Mouse (Mus musculus) CH12.LX (cell line): ENCODE data around the gene Syt3. TPM values are rescaled to one million over a fixed set of nuclear protein-coding genes. Genes with fewer than 3 reads are reported as not detected.

Experiments
- DNase-seq: peaks from one replicate; pipeline ENCODE4 v3.0.0-alpha.2; 2013; ENCODE audit errors: extremely low read depth
- H3K27ac ChIP-seq: 2 replicates; pipeline ENCODE4 v1.5.1; 2012; ENCODE audit warnings: low read depth, mild to moderate bottlenecking, control low read depth, moderate library complexity; ENCODE audit not compliant: insufficient read depth
- H3K27me3 ChIP-seq: replicated peaks from 2 replicates; pipeline ENCODE3; 2012; ENCODE audit warnings: inconsistent platforms
- H3K36me3 ChIP-seq, 2 experiments: replicated peaks in 1 of 2; 2 replicates each; pipeline versions ENCODE3 to v1.6.1; 2012; ENCODE audit warnings: inconsistent platforms in 1 of 2, low read length in 1 of 2, mild to moderate bottlenecking in 1 of 2, mixed read lengths in 1 of 2, moderate library complexity in 1 of 2; ENCODE audit not compliant: control insufficient read depth in 1 of 2, insufficient read depth in 1 of 2
- H3K4me1 ChIP-seq, 2 experiments: 2 replicates each; pipeline ENCODE4 v1.6.1; 2012; ENCODE audit warnings: inconsistent platforms in 1 of 2, moderate library complexity in 1 of 2; ENCODE audit not compliant: insufficient read depth in 2 of 2, control insufficient read depth in 1 of 2
- H3K4me2 ChIP-seq: 2 replicates; pipeline ENCODE4 v1.6.1; 2012; ENCODE audit warnings: low read depth, mild to moderate bottlenecking, control low read depth; ENCODE audit not compliant: poor library complexity, insufficient read depth, severe bottlenecking
- H3K4me3 ChIP-seq, 3 experiments: fragments of 150-350 bp in 1 of 3; sonication (generic) in 1 of 3; replicated peaks in 1 of 3; 2 replicates each; pipeline versions ENCODE3 to v1.5.1; 2011 to 2012; ENCODE audit warnings: low read depth in 2 of 3, low read length in 2 of 3, mild to moderate bottlenecking in 2 of 3, moderate library complexity in 2 of 3, control low read depth in 1 of 3, improper control_type of control experiment in 1 of 3, inconsistent platforms in 1 of 3, mixed read lengths in 1 of 3; ENCODE audit not compliant: poor library complexity in 1 of 3
- H3K79me2 ChIP-seq: replicated peaks from 2 replicates; pipeline ENCODE4 v1.6.1; 2012; ENCODE audit warnings: mild to moderate bottlenecking, moderate library complexity; ENCODE audit not compliant: control insufficient read depth, poor library complexity, insufficient read depth, severe bottlenecking; ENCODE audit errors: extremely low read depth
- H3K9ac ChIP-seq: 2 replicates; pipeline ENCODE4 v1.6.1; 2012; ENCODE audit warnings: low read depth, mild to moderate bottlenecking, control low read depth, moderate library complexity; ENCODE audit not compliant: insufficient read depth
- H3K9me3 ChIP-seq: replicated peaks from 2 replicates; pipeline ENCODE3; 2012; ENCODE audit warnings: low read length, inconsistent platforms, mixed read lengths
- CHD1 ChIP-seq: IDR thresholded peaks from 2 replicates; pipeline ENCODE4 v1.6.1; 2012; ENCODE audit warnings: low read depth, low read length, improper control_type of control experiment, inconsistent platforms
- CHD2 ChIP-seq: IDR thresholded peaks from 2 replicates; pipeline ENCODE4 v1.6.1; 2011; ENCODE audit warnings: low read length, improper control_type of control experiment
- CTCF ChIP-seq, 2 experiments: IDR thresholded peaks in 1 of 2; conservative IDR thresholded peaks in 1 of 2; 2 replicates each; pipeline ENCODE4 v1.5.1; 2011 to 2012; ENCODE audit warnings: low read depth in 2 of 2, low read length in 2 of 2, improper control_type of control experiment in 1 of 2, inconsistent platforms in 1 of 2, mild to moderate bottlenecking in 1 of 2, moderate library complexity in 1 of 2
- E2F4 ChIP-seq: IDR thresholded peaks from 2 replicates; pipeline ENCODE4 v1.6.1; 2011; ENCODE audit warnings: low read depth, low read length, improper control_type of control experiment; ENCODE audit not compliant: insufficient replicate concordance
- ELF1 ChIP-seq: IDR thresholded peaks from 2 replicates; pipeline ENCODE4 v1.6.1; 2014; ENCODE audit warnings: low read depth, mild to moderate bottlenecking, inconsistent platforms, low read length, improper control_type of control experiment
- EP300 ChIP-seq: IDR thresholded peaks from 2 replicates; pipeline ENCODE4 v1.6.1; 2011; ENCODE audit warnings: low read length, improper control_type of control experiment
- GABPA ChIP-seq: IDR thresholded peaks from 2 replicates; pipeline ENCODE4 v1.6.1; 2012; ENCODE audit warnings: low read depth, low read length, improper control_type of control experiment, inconsistent platforms; ENCODE audit not compliant: insufficient replicate concordance
- IRF4 ChIP-seq: IDR thresholded peaks from 2 replicates; pipeline ENCODE4 v1.6.1; 2014; ENCODE audit warnings: low read depth, mild to moderate bottlenecking, inconsistent platforms, low read length, improper control_type of control experiment
- JUN ChIP-seq: IDR thresholded peaks from 2 replicates; pipeline ENCODE4 v1.6.1; 2011; ENCODE audit warnings: low read depth, mild to moderate bottlenecking, low read length, improper control_type of control experiment, moderate library complexity; ENCODE audit not compliant: insufficient read depth
- KAT2A ChIP-seq: IDR thresholded peaks from 2 replicates; pipeline ENCODE4 v1.6.1; 2012; ENCODE audit warnings: low read length, improper control_type of control experiment, inconsistent platforms; ENCODE audit not compliant: insufficient replicate concordance
- MAFK ChIP-seq: IDR thresholded peaks from 2 replicates; pipeline ENCODE4 v1.6.1; 2011; ENCODE audit warnings: low read length, improper control_type of control experiment; ENCODE audit not compliant: insufficient replicate concordance
- MAX ChIP-seq: IDR thresholded peaks from 2 replicates; pipeline ENCODE4 v1.6.1; 2011; ENCODE audit warnings: low read length, improper control_type of control experiment
- MAZ ChIP-seq: IDR thresholded peaks from 2 replicates; pipeline ENCODE4 v1.6.1; 2012; ENCODE audit warnings: low read depth, mild to moderate bottlenecking, inconsistent platforms, low read length, improper control_type of control experiment, moderate library complexity
- MEF2A ChIP-seq: IDR thresholded peaks from 2 replicates; pipeline ENCODE4 v1.6.1; 2014; ENCODE audit warnings: low read depth, mild to moderate bottlenecking, inconsistent platforms, low read length, improper control_type of control experiment, borderline replicate concordance
- MXI1 ChIP-seq: IDR thresholded peaks from 2 replicates; pipeline ENCODE4 v1.6.1; 2011; ENCODE audit warnings: mild to moderate bottlenecking, low read depth, low read length, improper control_type of control experiment
- POLR2A ChIP-seq: IDR thresholded peaks from 2 replicates; pipeline ENCODE4 v1.6.1; 2011; ENCODE audit warnings: low read depth, mild to moderate bottlenecking, improper control_type of control experiment, low read length
- SIN3A ChIP-seq: IDR thresholded peaks from 2 replicates; pipeline ENCODE4 v1.6.1; 2012; ENCODE audit warnings: low read length, improper control_type of control experiment, inconsistent platforms
- TBP ChIP-seq: conservative IDR thresholded peaks from 2 replicates; pipeline ENCODE4 v1.6.1; 2011; ENCODE audit warnings: low read depth, low read length, improper control_type of control experiment
- UBTF ChIP-seq: IDR thresholded peaks from 2 replicates; pipeline ENCODE4 v1.6.1; 2012; ENCODE audit warnings: low read depth, mild to moderate bottlenecking, inconsistent platforms, low read length, improper control_type of control experiment, moderate library complexity
- ZC3H11A ChIP-seq: IDR thresholded peaks from 2 replicates; pipeline ENCODE4 v1.6.1; 2012; ENCODE audit warnings: low read depth, mild to moderate bottlenecking, inconsistent platforms, low read length, improper control_type of control experiment
- ZMIZ1 ChIP-seq: IDR thresholded peaks from 2 replicates; pipeline ENCODE4 v1.6.1; 2012; ENCODE audit warnings: low read depth, mild to moderate bottlenecking, inconsistent platforms, low read length, improper control_type of control experiment
- dilution Hi-C: fragments of 300-500 bp; cut with MboI; formaldehyde crosslinking; loops from 2 replicates; pipeline ENCODE4 v1.14.3; 2020; ENCODE audit warnings: low sequenced_read_pairs; ENCODE audit not compliant: extremely low pct_unique_long_range_greater_than_20kb, extremely low pct_ligation_motif_present
- in situ Hi-C: fragments of 300-500 bp; cut with MboI; formaldehyde crosslinking; loops from 3 replicates; pipeline ENCODE4 v1.14.3; 2019; ENCODE audit warnings: low sequenced_read_pairs, low pct_ligation_motif_present, low pct_unique_long_range_greater_than_20kb, mixed read lengths
- polyA plus RNA-seq: library from polyadenylated mRNA; unstranded; fragments of >175 nt; gene quantifications from 2 replicates; pipeline ENCODE4 v1.2.1, GENCODE M21; 2012; ENCODE audit warnings: low read depth; ENCODE audit not compliant: insufficient read length
- total RNA-seq, 2 experiments: library from RNA; depleted of rRNA; stranded (reverse); fragments of 300-350 nt in 1 of 2; fragments of >200 nt in 1 of 2; gene quantifications; 2 replicates each; pipeline ENCODE4 v1.2.3; 2012 to 2014

Gene Syt3
- total and polyA plus RNA-seq, 3 experiments: 0.08 to 0.30 (median 0.11) TPM

- H3K27me3 ChIP-seq: peaks cover 91% of the 10 kb centered on the region
- peaks cover 0 to 1% of the 10 kb centered on the region in 2 experiments; a peak in 1 of 4 replicates for H3K4me1 ChIP-seq
- in situ Hi-C loops: no loop called here
- H3K9ac ChIP-seq: no peak overlapping the region
- no peaks in the 10 kb centered on the region for H3K9me3 ChIP-seq
- dilution Hi-C loops: no loop called here
- TF ChIP-seq GABPA: no peak
- TF ChIP-seq SIN3A: no peak
- no peak for TF ChIP-seq POLR2A
- no peak for TF ChIP-seq ELF1
- no peak for TF ChIP-seq MEF2A
- no peak for TF ChIP-seq JUN
- no peak for TF ChIP-seq EP300
- TF ChIP-seq MAFK: no peak
- H3K4me2 ChIP-seq: no peak overlapping the region
- H3K36me3 ChIP-seq: no peaks in the 10 kb centered on the region
- H3K4me3 ChIP-seq: no peak overlapping the region
- no peak overlapping the region for H3K27ac ChIP-seq
- no peak for DNase-seq
- no peaks in the 10 kb centered on the region for H3K79me2 ChIP-seq
Observed at GRCm38 (mm10) chr7:44440479-44440878, 56.6 kb downstream of the Syt3 start.

DNA sequence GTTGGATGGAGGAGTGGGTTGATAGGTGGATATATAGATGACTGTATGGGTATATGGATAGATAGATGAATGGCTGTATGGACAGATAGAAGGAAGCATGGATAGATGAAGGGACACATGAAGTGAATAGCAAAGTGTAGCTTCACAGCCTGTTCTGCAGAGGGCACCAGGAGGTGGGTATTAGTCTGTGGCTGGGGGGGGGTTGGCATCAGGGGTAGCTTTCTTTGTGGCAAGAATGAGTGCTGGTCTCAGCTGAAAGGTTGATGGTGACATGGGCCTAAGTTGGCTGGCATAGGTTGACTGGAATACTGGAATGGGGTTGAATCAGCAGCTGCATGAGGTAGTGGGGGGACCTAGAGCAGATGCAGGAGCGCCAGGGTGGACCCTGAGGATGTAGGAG, 57.3 kb downstream of the Syt3 start:
- H3K36me3 ChIP-seq: no peaks in the 10 kb centered on the region
- H3K79me2 ChIP-seq: no peaks in the 10 kb centered on the region
- H3K9ac ChIP-seq: no peak overlapping the region
- H3K27ac ChIP-seq: no peak overlapping the region
- dilution Hi-C loops: no loop called here
- peaks cover 91% of the 10 kb centered on the region for H3K27me3 ChIP-seq
- H3K4me3 ChIP-seq: no peak overlapping the region
- H3K4me1 ChIP-seq: no peaks in the 10 kb centered on the region
- TF ChIP-seq MXI1 (no peak), UBTF (no peak), MAFK (no peak), ZMIZ1 (no peak), MAZ (no peak), JUN (no peak), MEF2A (no peak), POLR2A (no peak), IRF4 (no peak), MAX (no peak), SIN3A (no peak), CTCF (conservative IDR thresholded peaks at IDR 0.05 in 1 of 2, IDR thresholded peaks at IDR 0.05 in 1 of 2; ENCODE audit: low read depth in 2 of 2, low read length in 2 of 2) (no peak), E2F4 (no peak), CHD2 (no peak), ZC3H11A (no peak), CHD1 (no peak), KAT2A (no peak), TBP (no peak)
- in situ Hi-C loops: no loop called here
- DNase-seq: no peak
- no peak overlapping the region for H3K4me2 ChIP-seq
- no peaks in the 10 kb centered on the region for H3K9me3 ChIP-seq
